ENCODE assay signal across 16 mouse cellular contexts in genomic region chr2:157756193-157756592, GRCm38 (mm10). TPM values are rescaled to one million over a fixed set of nuclear protein-coding genes. Genes with fewer than 3 reads are reported as not detected.
A peak's percentile ranks its signal among the peaks of the same experiment; 100 is the strongest.
DNase-seq lines count a peak whose midpoint lies in the region; ATAC-seq and TF ChIP-seq lines count a peak whose summit lies in the region.
"Had no signal": no experiment of that assay in that cellular context is flagged by ENCODE, and none has a peak within 500 bp of the region (broad histone marks: within the 10 kb centered on the region; RNA-seq: fewer than 3 reads in every experiment).

No protein-coding gene starts in this region.

- dilution Hi-C loops in CH12.LX (cut with MboI; ENCODE audit: extremely low pct_ligation_motif_present, extremely low pct_unique_long_range_greater_than_20kb, low sequenced_read_pairs) = no loop called here

- TF ChIP-seq RAD21 in CH12.LX (IDR thresholded peaks at IDR 0.05; ENCODE audit: low read depth, low read length) = peak; percentile 31

- no peak overlapping the region for H3K27ac ChIP-seq in heart, embryonic 10.5 days
- H3K27ac ChIP-seq in liver, postnatal 0 days (ENCODE audit: low read depth) = no peak overlapping the region
- no peak overlapping the region for H3K27ac ChIP-seq in liver, embryonic 11.5 days (ENCODE audit: low read depth, low read length)
- H3K27ac ChIP-seq in CH12.LX (ENCODE audit: insufficient read depth, low read depth) = no peak overlapping the region
- H3K27ac ChIP-seq in cortical plate, adult 2 months (ENCODE audit: insufficient read depth, low read length) = no peak overlapping the region
- H3K27ac ChIP-seq: liver, embryonic 15.5 days; midbrain, embryonic 10.5 days; neural tube, embryonic 12.5 days had no signal

- no peak for TF ChIP-seq EP300 in liver, postnatal 0 days (IDR thresholded peaks at IDR 0.05; ENCODE audit: low read depth)
- TF ChIP-seq EP300 in CH12.LX (IDR thresholded peaks at IDR 0.05; ENCODE audit: low read length) = no peak

- H3K9me3 ChIP-seq in heart, embryonic 10.5 days = no peaks in the 10 kb centered on the region
- H3K9me3 ChIP-seq in liver, postnatal 0 days (ENCODE audit: low read length) = no peaks in the 10 kb centered on the region
- H3K9me3 ChIP-seq in liver, embryonic 11.5 days (ENCODE audit: control insufficient read depth, low read length) = no peaks in the 10 kb centered on the region
- no peaks in the 10 kb centered on the region for H3K9me3 ChIP-seq in CH12.LX (replicated peaks; ENCODE audit: low read length)
- H3K9me3 ChIP-seq: liver, embryonic 15.5 days; midbrain, embryonic 10.5 days; neural tube, embryonic 12.5 days had no signal

- TF ChIP-seq CTCF in liver, postnatal 0 days (IDR thresholded peaks at IDR 0.05; ENCODE audit: low read depth) = peak; percentile 55
- TF ChIP-seq CTCF in CH12.LX (conservative IDR thresholded peaks at IDR 0.05 in 1 of 2, IDR thresholded peaks at IDR 0.05 in 1 of 2; ENCODE audit: low read depth in 2 of 2, low read length in 2 of 2) = peak; percentile 49 to 68
- TF ChIP-seq CTCF in cortical plate, adult 2 months (IDR thresholded peaks at IDR 0.05; ENCODE audit: extremely low read depth, insufficient read depth, low read length) = peak; percentile 5; the same call in 1 of the 2 replicates

- WGBS in heart, embryonic 10.5 days = 79% methylated on average over 7 of the region's 7 CpGs
- 75% methylated on average over 7 of the region's 7 CpGs for WGBS in liver, postnatal 0 days (ENCODE audit: insufficient replicate concordance)
- 73% methylated on average over 7 of the region's 7 CpGs for WGBS in liver, embryonic 11.5 days

- peaks cover 34% of the 10 kb centered on the region for H3K4me1 ChIP-seq in heart, embryonic 10.5 days
- H3K4me1 ChIP-seq in liver, postnatal 0 days (ENCODE audit: insufficient read depth) = peaks cover 7% of the 10 kb centered on the region
- H3K4me1 ChIP-seq in liver, embryonic 11.5 days (replicated peaks; ENCODE audit: control insufficient read depth, insufficient read depth, low read length) = peaks cover 17% of the 10 kb centered on the region
- H3K4me1 ChIP-seq in CH12.LX (ENCODE audit: control insufficient read depth in 1 of 2, insufficient read depth in 2 of 2) = peaks cover 0 to 13% of the 10 kb centered on the region in 2 experiments; a peak in 2 of 4 replicates
- no peaks in the 10 kb centered on the region; the same call in 1 of the 2 replicates for H3K4me1 ChIP-seq in cortical plate, adult 2 months (ENCODE audit: control insufficient read depth, insufficient read depth, low read length)

- no peaks in the 10 kb centered on the region for H3K27me3 ChIP-seq in heart, embryonic 10.5 days (ENCODE audit: insufficient read depth, poor library complexity, severe bottlenecking)
- no peaks in the 10 kb centered on the region for H3K27me3 ChIP-seq in liver, postnatal 0 days (ENCODE audit: insufficient read depth, low read length)
- H3K27me3 ChIP-seq in liver, embryonic 11.5 days (replicated peaks; ENCODE audit: control insufficient read depth, insufficient read depth, low read length) = no peaks in the 10 kb centered on the region
- no peaks in the 10 kb centered on the region for H3K27me3 ChIP-seq in CH12.LX (replicated peaks)
- H3K27me3 ChIP-seq: liver, embryonic 15.5 days; neural tube, embryonic 12.5 days had no signal

- no peak for TF ChIP-seq POLR2A in CH12.LX (IDR thresholded peaks at IDR 0.05; ENCODE audit: low read depth, low read length)
- TF ChIP-seq POLR2A in cortical plate, adult 2 months (IDR thresholded peaks at IDR 0.05; ENCODE audit: extremely low read depth, insufficient read depth, low read length) = no peak

- H3K79me2 ChIP-seq in CH12.LX (replicated peaks; ENCODE audit: control insufficient read depth, extremely low read depth, insufficient read depth, poor library complexity, severe bottlenecking) = no peaks in the 10 kb centered on the region

- H3K4me2 ChIP-seq in liver, postnatal 0 days (ENCODE audit: low read depth, low read length) = no peak overlapping the region
- H3K4me2 ChIP-seq in liver, embryonic 11.5 days = no peak overlapping the region
- H3K4me2 ChIP-seq in CH12.LX (ENCODE audit: insufficient read depth, low read depth, poor library complexity, severe bottlenecking) = no peak overlapping the region
- H3K4me2 ChIP-seq: liver, embryonic 15.5 days; neural tube, embryonic 12.5 days had no signal

- in situ Hi-C loops in CH12.LX (cut with MboI; ENCODE audit: low pct_ligation_motif_present, low pct_unique_long_range_greater_than_20kb, low sequenced_read_pairs) = no loop called here

- H3K4me3 ChIP-seq in heart, embryonic 10.5 days = no peak overlapping the region
- no peak overlapping the region for H3K4me3 ChIP-seq in liver, postnatal 0 days (ENCODE audit: low read depth, low read length)
- H3K4me3 ChIP-seq in liver, embryonic 11.5 days (ENCODE audit: low read depth, low read length) = no peak overlapping the region
- H3K4me3 ChIP-seq in CH12.LX (replicated peaks in 1 of 3; ENCODE audit: low read depth in 2 of 3, low read length in 2 of 3, poor library complexity in 1 of 3) = no peak overlapping the region
- H3K4me3 ChIP-seq in cortical plate, adult 2 months (ENCODE audit: insufficient read depth, low read length) = no peak overlapping the region
- H3K4me3 ChIP-seq: liver, embryonic 15.5 days; midbrain, embryonic 10.5 days; neural tube, embryonic 12.5 days had no signal

- H3K9ac ChIP-seq in liver, postnatal 0 days (replicated peaks) = no peak overlapping the region
- H3K9ac ChIP-seq in liver, embryonic 11.5 days (ENCODE audit: low read depth, low read length) = no peak overlapping the region
- H3K9ac ChIP-seq in CH12.LX (ENCODE audit: insufficient read depth, low read depth) = no peak overlapping the region
- H3K9ac ChIP-seq: liver, embryonic 15.5 days; neural tube, embryonic 12.5 days had no signal

- intact Hi-C loops in heart, postnatal 25 days (cut with DNase I) = no loop called here

- DNase-seq in heart, embryonic 10.5 days (ENCODE audit: low spot score) = peak; percentile 42
- DNase-seq in heart, postnatal 25 days (ENCODE audit: low spot score) = no peak
- no peak for DNase-seq in liver, postnatal 0 days
- no peak for DNase-seq in liver, embryonic 11.5 days (ENCODE audit: low spot score)
- DNase-seq in CH12.LX (ENCODE audit: extremely low read depth) = peak; percentile 21
- DNase-seq in layer of hippocampus, adult 11-12 months (ENCODE audit: low spot score) = no peak
- DNase-seq: cerebellum, adult 11 months; gastrocnemius, postnatal 36 days; layer of hippocampus, postnatal 36 days; right cerebral cortex, postnatal 14 days had no signal

- no peak for ATAC-seq in liver, postnatal 0 days
- no peak for ATAC-seq in liver, embryonic 11.5 days (replicated peaks; ENCODE audit: low FRiP score)
- ATAC-seq in megakaryocyte-erythroid progenitor cell, adult 5-6 weeks (replicated peaks; ENCODE audit: low FRiP score, low TSS enrichment, poor library complexity, severe bottlenecking) = no peak
- ATAC-seq: activated CD4-positive, CD25-positive, alpha-beta regulatory T cell, adult 4 months had no signal

- no peaks in the 10 kb centered on the region for H3K36me3 ChIP-seq in heart, embryonic 10.5 days
- 0 out of 2 replicates have a peak, but pooled peaks cover 2% of the 10 kb centered on the region for H3K36me3 ChIP-seq in liver, postnatal 0 days (replicated peaks; ENCODE audit: insufficient read depth, low read length)
- no peaks in the 10 kb centered on the region for H3K36me3 ChIP-seq in liver, embryonic 11.5 days (ENCODE audit: control insufficient read depth, insufficient read depth, low read length)
- H3K36me3 ChIP-seq in CH12.LX (replicated peaks in 1 of 2; ENCODE audit: control insufficient read depth in 1 of 2, insufficient read depth in 1 of 2, low read length in 1 of 2) = peaks cover 0 to 48% of the 10 kb centered on the region in 2 experiments
- H3K36me3 ChIP-seq: liver, embryonic 15.5 days; midbrain, embryonic 10.5 days; neural tube, embryonic 12.5 days had no signal

TF ChIP-seq in CH12.LX, 34 proteins besides CTCF, POLR2A, EP300 and RAD21:
- TF ChIP-seq SMC3 (IDR thresholded peaks at IDR 0.05; ENCODE audit: low read depth, low read length) = no peak; the same call in 1 of the 2 replicates
- no peak for TF ChIP-seq MXI1 (IDR thresholded peaks at IDR 0.05; ENCODE audit: low read depth, low read length)
- no peak for TF ChIP-seq KAT2A (IDR thresholded peaks at IDR 0.05; ENCODE audit: insufficient replicate concordance, low read length)
- TF ChIP-seq ZMIZ1 (IDR thresholded peaks at IDR 0.05; ENCODE audit: low read depth, low read length) = no peak
- TF ChIP-seq ZNF384 (IDR thresholded peaks at IDR 0.05; ENCODE audit: low read depth, low read length) = no peak
- no peak for TF ChIP-seq BHLHE40 (IDR thresholded peaks at IDR 0.05; ENCODE audit: low read depth, low read length)

RNA-seq across cellular contexts. Expression of gene Ctnnbl1, which starts 19.0 kb away (rescaled TPM):
- 42.5 and 59.1 TPM in 2 replicates for polyA plus RNA-seq in heart, embryonic 10.5 days (2016; fragmentation: Nextera tagmentation; extraction: Ambion mirVana)
- total RNA-seq in heart, postnatal 25 days (2021) = 1 to 10 TPM; 9.1 to 9.4 TPM
- 17.4 and 19.9 TPM in 2 replicates for polyA plus RNA-seq in liver, postnatal 0 days (2015; fragmentation: Nextera tagmentation; extraction: Ambion mirVana)
- polyA plus RNA-seq in liver, embryonic 11.5 days (2014; fragmentation: Nextera tagmentation; extraction: Ambion mirVana) = 56.3 and 65.0 TPM in 2 replicates
- 57.2 and 66.0 TPM in 2 replicates for total RNA-seq in CH12.LX (2012; rRNA removed)
- 48.6 and 52.0 TPM in 2 replicates for total RNA-seq in CH12.LX (2014; rRNA removed)
- polyA plus RNA-seq in CH12.LX (2012; ENCODE audit: insufficient read length, low read depth) = 46.0 and 51.7 TPM in 2 replicates
- 25.8 and 26.3 TPM in 2 replicates for polyA plus RNA-seq in cortical plate, adult 2 months (2012; rRNA removed)
- total RNA-seq in megakaryocyte-erythroid progenitor cell, adult 5-6 weeks (2014; fragmentation: Nextera tagmentation) = 23.5 and 28.1 TPM in 2 replicates
- 36.6 and 39.6 TPM in 2 replicates for total RNA-seq in megakaryocyte-erythroid progenitor cell, adult 5-6 weeks (2017)

Comparison
In these comparisons a context has a peak if more than half of its experiments do, and no peak if none do; other contexts are left out.
1. DNase-seq: peak in heart, embryonic 10.5 days (single experiment) and CH12.LX (single experiment); none in heart, postnatal 25 days (single experiment), liver, postnatal 0 days (single experiment), liver, embryonic 11.5 days (single experiment) and layer of hippocampus, adult 11-12 months (single experiment).
2. CTCF ChIP-seq: peak in every context shown above with its lines; median percentile 58 in CH12.LX; 55 in liver, postnatal 0 days; 5 in cortical plate, adult 2 months.